Mouse (Mus musculus) stomach, postnatal 0 days (tissue): ENCODE measurements around the gene Grhl3.

Experiments
- CTCF ChIP-seq: IDR thresholded peaks from 2 replicates; pipeline ENCODE4 v1.5.1; 2016; ENCODE audit warnings: antibody characterized with exemption, low read depth, mild to moderate bottlenecking, moderate library complexity
- EP300 ChIP-seq: optimal IDR thresholded peaks from 2 replicates; pipeline ENCODE3; 2016; ENCODE audit warnings: antibody characterized with exemption

DNA sequence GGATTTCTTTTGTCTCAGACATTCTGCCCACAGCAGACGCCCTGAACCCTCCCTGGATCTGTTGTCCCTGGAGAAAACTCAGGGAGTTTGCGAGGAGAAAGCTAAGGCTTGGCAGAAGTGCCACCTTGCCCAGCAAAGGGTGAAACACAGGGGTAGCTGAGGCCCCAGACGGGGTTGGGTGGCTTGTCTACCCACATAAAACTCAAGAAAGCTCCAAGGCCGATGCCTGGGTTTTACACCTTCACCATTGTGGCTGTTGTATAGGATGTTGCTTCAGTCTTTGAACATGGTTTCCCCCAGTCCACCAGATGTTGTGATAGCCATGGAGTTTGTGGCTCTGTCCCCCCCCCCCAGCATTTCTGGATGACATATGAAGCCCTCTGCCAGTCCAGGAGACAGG is 11.4 kb upstream of the Grhl3 start:
- no peak for TF ChIP-seq CTCF
- TF ChIP-seq EP300, result no peak
